Mouse (Mus musculus) liver, adult 2 months (tissue): ENCODE results near the gene Irf5. TPM values are rescaled to one million over a fixed set of nuclear protein-coding genes. Genes with fewer than 3 reads are reported as not detected.

ENCODE experiments used
- DNase-seq: peaks from one replicate; pipeline ENCODE4 v3.0.0-alpha.2; 2011; ENCODE audit warnings: low read depth, low spot score; ENCODE audit errors: extremely low read depth
- H3K27ac ChIP-seq: fragments of 200-500 bp; replicated peaks from 2 replicates; pipeline ENCODE4 v1.5.1; 2012; ENCODE audit warnings: low read depth, mild to moderate bottlenecking, control low read depth, inconsistent platforms, low read length; ENCODE audit not compliant: insufficient read depth
- H3K27me3 ChIP-seq: fragments of 200-500 bp; 2 replicates; pipeline ENCODE4 v1.6.1; 2012; ENCODE audit warnings: mild to moderate bottlenecking, moderate library complexity, low read length, inconsistent platforms; ENCODE audit not compliant: control insufficient read depth, insufficient read depth
- H3K36me3 ChIP-seq: fragments of 200-500 bp; 2 replicates; pipeline ENCODE4 v1.6.1; 2012; ENCODE audit warnings: low read length, inconsistent platforms; ENCODE audit not compliant: control insufficient read depth, insufficient read depth
- H3K4me1 ChIP-seq: fragments of 200-500 bp; 2 replicates; pipeline ENCODE4 v1.6.1; 2011; ENCODE audit warnings: low read length; ENCODE audit not compliant: control insufficient read depth, insufficient read depth
- H3K4me3 ChIP-seq: fragments of 200-500 bp; 2 replicates; pipeline ENCODE4 v1.5.1; 2011; ENCODE audit warnings: low read depth, mild to moderate bottlenecking, control low read depth, low read length, moderate library complexity; ENCODE audit not compliant: insufficient read depth
- H3K79me2 ChIP-seq: fragments of 200-500 bp; 2 replicates; pipeline ENCODE4 v1.6.1; 2012; ENCODE audit warnings: inconsistent platforms, mild to moderate bottlenecking, low read length, moderate library complexity; ENCODE audit not compliant: control insufficient read depth, insufficient read depth
- H3K9ac ChIP-seq: fragments of 200-500 bp; 2 replicates; pipeline ENCODE4 v1.6.1; 2012; ENCODE audit warnings: low read depth, mild to moderate bottlenecking, control low read depth, inconsistent platforms, low read length
- CTCF ChIP-seq: fragments of 200-500 bp; IDR thresholded peaks from 2 replicates; pipeline ENCODE4 v1.5.1; 2011; ENCODE audit warnings: low read depth, low read length, control low read depth
- POLR2A ChIP-seq: fragments of 200-500 bp; IDR thresholded peaks from 2 replicates; pipeline ENCODE4 v1.6.1; 2011; ENCODE audit warnings: low read length, control low read depth; ENCODE audit not compliant: insufficient read depth; ENCODE audit errors: extremely low read depth
- WGBS: fragments of 180-500 bp; shearing (Covaris S2); methylation state at CpG from one replicate; pipeline ENCODE4 v1.1.7; 2018; 5-methylcytosine and 5-hydroxymethylcytosine counted together
- polyA plus RNA-seq: library from polyadenylated mRNA; depleted of rRNA; stranded (reverse); fragments of >200 nt; gene quantifications from 2 replicates; pipeline ENCODE4 v1.2.3, GENCODE M21; 2012
- total RNA-seq: library from RNA; depleted of rRNA; stranded (reverse); fragments of >200 nt; gene quantifications from 2 replicates; pipeline ENCODE4 v1.2.3, GENCODE M21; 2014

Gene Irf5
- total and polyA plus RNA-seq, 2 experiments: 10.0 to 48.3 TPM

GRCm38 (mm10) chr6:29528165-29528505 is 1.7 kb downstream of the Irf5 start:
- Histone ChIP-seq H3K9ac (peak overlapping the region; percentile 34; the same call in 1 of the 2 replicates), H3K36me3 (no peaks in the 10 kb centered on the region), H3K79me2 (0 out of 2 replicates have a peak, but pooled peaks cover 2% of the 10 kb centered on the region), H3K4me3 (peak overlapping the region; percentile 77), H3K27me3 (no peaks in the 10 kb centered on the region), H3K27ac (0 out of 2 replicates have a peak overlapping the region, but pooled peaks have one; percentile 29), H3K4me1 (peaks cover 13% of the 10 kb centered on the region)
- no peak for DNase-seq
- TF ChIP-seq CTCF (no peak), POLR2A (no peak)
- WGBS: 32% methylated on average over 8 of the region's 8 CpGs

DNA sequence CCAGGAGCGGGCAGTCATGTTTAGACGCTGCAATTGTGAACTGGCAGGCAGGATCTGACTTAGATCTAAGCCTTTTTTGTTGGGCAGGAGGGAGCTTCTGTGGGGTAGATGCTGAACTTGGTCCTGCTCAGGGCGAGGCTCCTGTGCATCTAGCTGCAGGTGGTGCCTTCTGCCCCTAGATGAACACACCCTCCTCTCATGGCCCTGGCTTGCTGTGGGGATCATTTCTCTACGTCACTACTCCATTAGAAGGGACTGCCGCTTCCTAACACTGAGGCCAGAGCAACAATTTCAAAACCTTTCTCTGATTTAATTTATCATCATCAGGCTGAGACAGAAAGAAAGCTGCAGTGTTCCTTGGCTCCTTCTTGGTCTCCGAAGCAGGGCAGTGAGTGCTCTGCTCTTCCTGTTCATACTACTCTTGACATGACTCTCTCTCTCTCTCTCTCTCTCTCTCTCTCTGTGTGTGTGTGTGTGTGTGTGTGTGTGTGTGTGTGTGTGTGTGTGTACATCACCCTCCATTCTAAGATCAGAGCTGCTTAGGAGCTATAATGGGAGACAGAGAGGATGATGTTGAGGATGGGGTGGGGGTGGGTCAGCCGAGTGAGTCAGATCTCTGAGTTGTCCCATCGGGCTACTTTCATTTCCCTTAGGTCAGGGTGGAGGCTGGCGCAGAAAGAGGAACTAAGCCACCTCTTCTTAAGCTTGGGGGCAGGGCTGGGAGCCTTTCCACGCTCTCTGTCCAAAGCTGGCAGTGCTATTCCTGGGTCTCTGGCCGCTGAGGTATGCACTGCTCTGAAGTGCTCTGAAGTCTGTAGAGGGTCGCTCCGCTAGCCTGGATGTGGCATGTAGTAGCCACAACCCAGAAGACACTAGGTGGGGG is 2.4 kb downstream of the Irf5 start:
- Histone ChIP-seq H3K27ac (peak overlapping the region; percentile 37; the same call in 1 of the 2 replicates), H3K4me3 (peak overlapping the region; percentile 8; the same call in 1 of the 2 replicates), H3K79me2 (0 out of 2 replicates have a peak, but pooled peaks cover 2% of the 10 kb centered on the region), H3K4me1 (peaks cover 8% of the 10 kb centered on the region; the same call in 1 of the 2 replicates), H3K36me3 (no peaks in the 10 kb centered on the region), H3K27me3 (no peaks in the 10 kb centered on the region), H3K9ac (peak overlapping the region; percentile 34)
- TF ChIP-seq POLR2A (no peak), CTCF (no peak)
- 65% methylated on average over 13 of the region's 13 CpGs for WGBS
- DNase-seq: no peak

DNA sequence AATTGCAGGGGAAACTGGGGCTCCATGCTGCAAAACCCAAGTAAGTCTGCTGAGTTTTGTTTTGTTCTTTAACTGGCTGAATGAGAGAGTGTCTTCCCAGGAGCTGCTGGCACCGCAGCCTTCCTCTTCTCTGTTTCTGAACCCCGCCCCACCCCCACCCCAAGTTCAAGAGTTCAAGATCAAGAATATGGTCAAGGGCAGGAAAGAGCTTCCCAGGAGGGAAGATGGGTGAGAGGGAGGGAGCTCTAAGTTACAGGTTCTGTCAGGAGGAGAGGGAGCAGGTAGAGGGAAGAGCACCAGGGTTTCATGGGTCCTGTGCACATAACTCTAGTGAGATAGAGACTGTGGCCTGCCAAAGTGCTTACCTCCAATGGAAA is 3.0 kb downstream of the Irf5 start:
- no peak for DNase-seq
- TF ChIP-seq CTCF: no peak
- TF ChIP-seq POLR2A: no peak
- Histone ChIP-seq H3K79me2 (0 out of 2 replicates have a peak, but pooled peaks cover 2% of the 10 kb centered on the region), H3K4me1 (peaks cover 4% of the 10 kb centered on the region; the same call in 1 of the 2 replicates), H3K4me3 (no peak overlapping the region), H3K36me3 (no peaks in the 10 kb centered on the region), H3K27me3 (no peaks in the 10 kb centered on the region), H3K27ac (peak overlapping the region; percentile 37; the same call in 1 of the 2 replicates), H3K9ac (no peak overlapping the region)
- WGBS: 79% methylated on average over 2 of the region's 2 CpGs

GRCm38 (mm10) chr6:29530050-29530449 is 3.6 kb downstream of the Irf5 start:
- no peak for TF ChIP-seq POLR2A
- TF ChIP-seq CTCF: no peak
- Histone ChIP-seq H3K27me3 (no peaks in the 10 kb centered on the region), H3K4me3 (no peak overlapping the region), H3K27ac (no peak overlapping the region), H3K36me3 (no peaks in the 10 kb centered on the region), H3K9ac (no peak overlapping the region), H3K4me1 (peaks cover 4% of the 10 kb centered on the region; the same call in 1 of the 2 replicates), H3K79me2 (0 out of 2 replicates have a peak, but pooled peaks cover 2% of the 10 kb centered on the region)
- no peak for DNase-seq
- 74% methylated on average over 4 of the region's 4 CpGs for WGBS

GRCm38 (mm10) chr6:29535316-29535715 is 8.9 kb downstream of the Irf5 start:
- Histone ChIP-seq H3K9ac (no peak overlapping the region), H3K4me3 (no peak overlapping the region), H3K27ac (no peak overlapping the region), H3K36me3 (no peaks in the 10 kb centered on the region), H3K27me3 (no peaks in the 10 kb centered on the region), H3K79me2 (no peaks in the 10 kb centered on the region), H3K4me1 (peaks cover 15% of the 10 kb centered on the region)
- TF ChIP-seq POLR2A: no peak
- TF ChIP-seq CTCF: no peak
- DNase-seq: no peak
- WGBS: 48% methylated on average over 6 of the region's 6 CpGs
